Mouse (Mus musculus): ENCODE data around the gene Larp4.

DNA sequence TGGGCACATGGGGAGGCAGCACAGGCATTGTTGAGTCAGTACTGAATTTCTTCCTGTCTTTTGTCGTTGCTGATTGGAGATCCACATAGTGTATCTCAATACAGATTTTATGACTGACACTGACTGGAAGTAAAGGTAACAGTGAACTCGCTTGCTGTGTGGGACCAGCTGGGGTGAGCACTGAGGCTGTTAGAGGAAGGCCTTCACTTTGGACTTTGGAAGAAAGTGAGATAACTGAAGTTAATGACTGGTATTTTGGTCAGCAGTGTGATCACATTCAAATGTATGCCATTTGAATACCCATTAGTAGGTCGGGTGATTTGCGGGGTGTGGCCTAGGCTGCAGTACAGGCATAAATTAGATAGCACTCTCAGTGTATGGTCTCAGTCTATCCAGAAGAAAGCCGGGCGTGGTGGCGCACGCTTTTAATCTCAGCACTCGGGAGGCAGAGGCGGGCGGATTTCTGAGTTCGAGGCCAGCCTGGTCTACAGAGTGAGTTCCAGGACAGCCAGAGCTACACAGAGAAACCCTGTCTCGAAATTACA, 93.4 kb downstream of the Larp4 start:
- no peak for TF ChIP-seq TAL1 (IDR thresholded peaks at IDR 0.05; ENCODE audit: low read length)
- no peak for TF ChIP-seq GATA1 (IDR thresholded peaks at IDR 0.05; ENCODE audit: low read length)

Measured in erythroblast, embryonic 14.5 days (primary cell).